Mouse (Mus musculus): ENCODE results near the gene Pigm.

GRCm38 (mm10) chr1:172412204-172412603 is 35.9 kb downstream of the Pigm start:
- TF ChIP-seq CTCF (IDR thresholded peaks at IDR 0.05; ENCODE audit: low read depth, low read length) (peak; percentile 97), EP300 (IDR thresholded peaks at IDR 0.05; ENCODE audit: insufficient read depth, low read depth, low read length) (0 out of 2 replicates have a peak, but pooled peaks have one; percentile 38), POLR2A (IDR thresholded peaks at IDR 0.05; ENCODE audit: insufficient read depth, low read length) (no peak)

Data from ES-Bruce4 (cell line).